Mouse (Mus musculus): Measurements from ENCODE around the gene Mon2.

GRCm38 (mm10) chr10:123055205-123056000, 20.9 kb downstream of the Mon2 start:
- TF ChIP-seq CTCF (IDR thresholded peaks at IDR 0.05; ENCODE audit: low read depth, low read length) (no peak), POLR2A (IDR thresholded peaks at IDR 0.05; ENCODE audit: borderline replicate concordance, low read depth, low read length) (no peak)

Measured in bone marrow macrophage, adult 2 months (primary cell).